In the genomic region with DNA sequence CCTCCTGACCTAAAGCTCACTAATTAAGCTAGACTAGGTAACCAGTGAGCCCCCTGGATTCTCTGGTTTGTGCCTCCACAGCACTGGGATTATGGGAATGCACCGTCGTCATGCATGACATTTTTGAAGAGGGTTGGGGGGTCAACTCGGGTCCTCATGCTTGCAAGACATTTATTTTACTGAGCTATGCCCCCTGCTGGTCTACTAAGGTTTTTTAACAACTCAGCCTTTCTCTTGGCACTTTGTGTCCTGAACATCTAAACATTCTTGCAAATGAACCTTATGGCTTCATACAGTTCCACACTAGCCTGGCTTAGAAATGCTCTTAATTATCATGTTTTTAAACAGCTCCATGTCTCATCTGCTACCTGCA, we compare ENCODE assay signal across 13 mouse cellular contexts. TPM values are rescaled to one million over a fixed set of nuclear protein-coding genes. Genes with fewer than 3 reads are reported as not detected.
DNase-seq lines count a peak whose midpoint lies in the region; TF ChIP-seq lines count a peak whose summit lies in the region.
"Had no signal": no experiment of that assay in that cellular context is flagged by ENCODE, and none has a peak within 500 bp of the region (broad histone marks: within the 10 kb centered on the region; RNA-seq: fewer than 3 reads in every experiment).

No protein-coding gene starts in this region.

- no peak overlapping the region for H3K4me3 ChIP-seq in layer of hippocampus, adult 2 months
- no peak overlapping the region for H3K4me3 ChIP-seq in testis, adult 2 months (ENCODE audit: control insufficient read depth, low read depth, low read length)

- peak overlapping the region; percentile 6; the same call in 1 of the 2 replicates for H3K27ac ChIP-seq in layer of hippocampus, adult 2 months
- H3K27ac ChIP-seq in testis, adult 2 months (ENCODE audit: control insufficient read depth, insufficient read depth, low read depth, low read length): peak overlapping the region; percentile 72

- TF ChIP-seq POLR2A in testis, adult 2 months (IDR thresholded peaks at IDR 0.05; ENCODE audit: control insufficient read depth, low read depth, low read length): no peak

- no peaks in the 10 kb centered on the region for H3K27me3 ChIP-seq in testis, adult 2 months (ENCODE audit: control insufficient read depth, insufficient read depth, low read length)

- peak; percentile 70 for TF ChIP-seq CTCF in layer of hippocampus, adult 2 months (conservative IDR thresholded peaks at IDR 0.05)
- 0 out of 2 replicates have a peak, but pooled peaks have one; percentile 9 for TF ChIP-seq CTCF in testis, adult 2 months (IDR thresholded peaks at IDR 0.05; ENCODE audit: control insufficient read depth, insufficient read depth, insufficient replicate concordance, low read depth, low read length)

- no peaks in the 10 kb centered on the region for H3K36me3 ChIP-seq in testis, adult 2 months (ENCODE audit: control insufficient read depth, insufficient read depth, low read length)

- DNase-seq in layer of hippocampus, adult 2 months (ENCODE audit: low spot score in 2 of 2): no peak
- no peak for DNase-seq in layer of hippocampus, adult 8-10 months (ENCODE audit: low spot score in 2 of 2)
- DNase-seq in testis, postnatal 14 days (ENCODE audit: low spot score): no peak
- peak; percentile 48 for DNase-seq in induced T-regulatory cell, adult 2 months (ENCODE audit: low read depth)
- DNase-seq in layer of hippocampus, postnatal 25 days (ENCODE audit: extremely low spot score in 1 of 2, low spot score in 1 of 2): no peak
- DNase-seq in thymus, postnatal 14 days: no peak
- DNase-seq: adrenal gland, postnatal 25 days; cerebellum, adult 9-11 months; kidney, adult 9 months; right cerebral cortex, postnatal 25 days; thymus, adult 2 months had no signal

- peaks cover 4% of the 10 kb centered on the region for H3K4me1 ChIP-seq in testis, adult 2 months (ENCODE audit: control insufficient read depth, insufficient read depth, low read length)

RNA-seq across cellular contexts. Expression of a gene that starts 8.3 kb away (rescaled TPM):
- total RNA-seq in layer of hippocampus, adult 2 months (2021): 1 to 10 TPM; 1.4 to 1.5 TPM
- total RNA-seq in layer of hippocampus, adult 8-10 months (2022): 1 to 10 TPM in 3 of 4 experiments, under 1 TPM in 1; 0.94 to 3.2 (median 2.1) TPM
- 2.6 and 2.7 TPM in 2 replicates for polyA plus RNA-seq in testis, adult 2 months (2012; rRNA removed)
- total RNA-seq in layer of hippocampus, postnatal 25 days (2021): 1 to 10 TPM; 1.2 to 1.5 TPM
- polyA plus RNA-seq: neural tube, embryonic 11.5 days had no signal

RNA-seq across cellular contexts. Expression of a gene that starts 17.7 kb away (rescaled TPM):
- 100 to 1,000 TPM; 149 to 154 TPM for total RNA-seq in layer of hippocampus, adult 2 months (2021)
- 100 to 1,000 TPM; 146 to 162 (median 156) TPM for total RNA-seq in layer of hippocampus, adult 8-10 months (2022)
- 123 and 139 TPM in 2 replicates for polyA plus RNA-seq in testis, adult 2 months (2012; rRNA removed)
- total RNA-seq in layer of hippocampus, postnatal 25 days (2021): 100 to 1,000 TPM; 147 to 151 TPM

RNA-seq across cellular contexts. Expression of a gene that starts 27.8 kb away (rescaled TPM):
- 10 to 100 TPM; 52.4 to 58.9 TPM for total RNA-seq in layer of hippocampus, adult 2 months (2021)
- total RNA-seq in layer of hippocampus, adult 8-10 months (2022): 10 to 100 TPM; 53.5 to 61.3 (median 56.8) TPM
- polyA plus RNA-seq in testis, adult 2 months (2012; rRNA removed): 12.1 and 13.5 TPM in 2 replicates
- 10 to 100 TPM; 52.3 to 57.2 TPM for total RNA-seq in layer of hippocampus, postnatal 25 days (2021)

RNA-seq across cellular contexts. Expression of a gene that starts 31.2 kb away (rescaled TPM):
- total RNA-seq in layer of hippocampus, adult 2 months (2021): 10 to 100 TPM; 19.4 to 21.8 TPM
- 10 to 100 TPM; 21.7 to 27.4 (median 23.0) TPM for total RNA-seq in layer of hippocampus, adult 8-10 months (2022)
- polyA plus RNA-seq in testis, adult 2 months (2012; rRNA removed): 31.3 and 40.6 TPM in 2 replicates
- total RNA-seq in layer of hippocampus, postnatal 25 days (2021): 10 to 100 TPM; 15.6 to 16.6 TPM

RNA-seq across cellular contexts. Expression of a gene that starts 50.1 kb away (rescaled TPM):
- 10 to 100 TPM in 1 of 2 experiments, 1 to 10 TPM in 1; 8.6 to 14.5 TPM for total RNA-seq in layer of hippocampus, adult 2 months (2021)
- 10 to 100 TPM; 14.7 to 17.7 (median 16.2) TPM for total RNA-seq in layer of hippocampus, adult 8-10 months (2022)
- polyA plus RNA-seq in testis, adult 2 months (2012; rRNA removed): 72.2 and 74.2 TPM in 2 replicates
- total RNA-seq in layer of hippocampus, postnatal 25 days (2021): 10 to 100 TPM; 11.7 to 13.0 TPM
